In the genomic region with DNA sequence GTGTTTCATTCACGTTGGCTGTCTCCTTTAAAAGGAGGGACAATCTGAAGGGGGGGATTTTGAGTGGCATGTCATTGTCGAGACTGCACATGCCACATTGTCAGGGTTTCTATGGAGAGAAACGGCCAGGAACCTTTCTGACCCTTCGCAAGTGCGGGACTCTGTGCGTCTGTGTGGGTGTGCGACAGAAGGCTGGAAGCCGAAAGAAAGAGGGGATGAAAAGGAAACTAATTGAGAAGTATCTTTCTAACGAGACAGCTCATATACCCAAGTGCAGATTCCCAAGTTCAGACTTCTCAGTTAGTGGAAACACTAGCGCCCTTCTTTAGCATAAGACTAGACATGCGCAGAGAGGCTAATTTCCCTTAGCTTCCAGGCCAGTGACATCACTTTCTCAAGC, we compare ENCODE assay signal across 14 mouse cellular contexts.
A peak's percentile ranks its signal among the peaks of the same experiment; 100 is the strongest.
DNase-seq lines count a peak whose midpoint lies in the region; ATAC-seq and TF ChIP-seq lines count a peak whose summit lies in the region.
"Had no signal": no experiment of that assay in that cellular context is flagged by ENCODE, and none has a peak within 500 bp of the region (broad histone marks: within the 10 kb centered on the region; RNA-seq: fewer than 3 reads in every experiment).

No protein-coding gene starts in this region.

- peak; percentile 7 for DNase-seq in lung, embryonic 14.5 days
- no peak for DNase-seq in lung, adult 18-20 months
- peak; percentile 62 for DNase-seq in hindbrain, postnatal 0 days (ENCODE audit: low spot score)
- peak; percentile 57 for DNase-seq in retina, embryonic 14.5 days (ENCODE audit: low spot score)
- DNase-seq in ovary, postnatal 36 days (ENCODE audit: low spot score): no peak
- DNase-seq in gastrocnemius, postnatal 4 days (ENCODE audit: low spot score in 2 of 2): no peak
- DNase-seq in thymus, postnatal 0 days (ENCODE audit: low spot score): no peak
- DNase-seq: cerebellum, adult 8-10 months; kidney, postnatal 10 days; right cerebral cortex, postnatal 25 days had no signal

- H3K4me2 ChIP-seq in lung, embryonic 14.5 days: no peak overlapping the region
- peak overlapping the region; percentile 24; the same call in 1 of the 2 replicates for H3K4me2 ChIP-seq in embryonic facial prominence, embryonic 15.5 days (replicated peaks)
- H3K4me2 ChIP-seq in hindbrain, postnatal 0 days (ENCODE audit: low read depth, low read length): peak overlapping the region; percentile 56
- H3K4me2 ChIP-seq: limb, embryonic 13.5 days had no signal

- H3K4me3 ChIP-seq in lung, embryonic 14.5 days (ENCODE audit: low read depth, low read length): no peak overlapping the region
- peak overlapping the region; percentile 19; the same call in 1 of the 2 replicates for H3K4me3 ChIP-seq in embryonic facial prominence, embryonic 15.5 days (replicated peaks)
- peak overlapping the region; percentile 29 for H3K4me3 ChIP-seq in hindbrain, postnatal 0 days (ENCODE audit: low read length)
- H3K4me3 ChIP-seq: limb, embryonic 13.5 days; megakaryocyte, embryonic 14.5 days had no signal

- H3K9me3 ChIP-seq in lung, embryonic 14.5 days (ENCODE audit: low read depth, low read length): no peaks in the 10 kb centered on the region
- no peaks in the 10 kb centered on the region for H3K9me3 ChIP-seq in embryonic facial prominence, embryonic 15.5 days (replicated peaks)
- H3K9me3 ChIP-seq in hindbrain, postnatal 0 days (ENCODE audit: low read length): no peaks in the 10 kb centered on the region

- 53% methylated on average over 11 of the region's 11 CpGs for WGBS in lung, embryonic 14.5 days
- WGBS in embryonic facial prominence, embryonic 15.5 days: 32% methylated on average over 11 of the region's 11 CpGs
- 16% methylated on average over 11 of the region's 11 CpGs for WGBS in hindbrain, postnatal 0 days

- ATAC-seq in lung, embryonic 14.5 days (ENCODE audit: insufficient read depth): no peak
- ATAC-seq in embryonic facial prominence, embryonic 15.5 days (ENCODE audit: insufficient number of reproducible peaks, low FRiP score, low TSS enrichment, low read depth): no peak
- ATAC-seq in hindbrain, postnatal 0 days: peak; percentile 77; the same call in 1 of the 2 replicates

- no peak overlapping the region for H3K9ac ChIP-seq in lung, embryonic 14.5 days
- H3K9ac ChIP-seq in embryonic facial prominence, embryonic 15.5 days: no peak overlapping the region
- 0 out of 2 replicates have a peak overlapping the region, but pooled peaks have one; percentile 13 for H3K9ac ChIP-seq in hindbrain, postnatal 0 days (replicated peaks; ENCODE audit: low read length)
- H3K9ac ChIP-seq: limb, embryonic 13.5 days had no signal

- H3K27me3 ChIP-seq in lung, embryonic 14.5 days (ENCODE audit: insufficient read depth, low read length): no peaks in the 10 kb centered on the region
- no peaks in the 10 kb centered on the region for H3K27me3 ChIP-seq in embryonic facial prominence, embryonic 15.5 days
- no peaks in the 10 kb centered on the region for H3K27me3 ChIP-seq in hindbrain, postnatal 0 days (ENCODE audit: insufficient read depth, low read length)
- H3K27me3 ChIP-seq: CH12.LX; limb, embryonic 13.5 days; megakaryocyte, embryonic 14.5 days had no signal

- no peak overlapping the region for H3K27ac ChIP-seq in lung, embryonic 14.5 days (ENCODE audit: low read depth)
- H3K27ac ChIP-seq in embryonic facial prominence, embryonic 15.5 days (replicated peaks): no peak overlapping the region
- no peak overlapping the region for H3K27ac ChIP-seq in hindbrain, postnatal 0 days
- H3K27ac ChIP-seq: limb, embryonic 13.5 days had no signal

- H3K36me3 ChIP-seq in lung, embryonic 14.5 days (ENCODE audit: insufficient read depth): no peaks in the 10 kb centered on the region
- H3K36me3 ChIP-seq in embryonic facial prominence, embryonic 15.5 days: no peaks in the 10 kb centered on the region
- no peaks in the 10 kb centered on the region for H3K36me3 ChIP-seq in hindbrain, postnatal 0 days (ENCODE audit: insufficient read depth, low read length)
- H3K36me3 ChIP-seq: limb, embryonic 13.5 days had no signal

- no peak for TF ChIP-seq CTCF in lung, embryonic 14.5 days (IDR thresholded peaks at IDR 0.05; ENCODE audit: low read depth)
- no peak for TF ChIP-seq CTCF in hindbrain, postnatal 0 days (IDR thresholded peaks at IDR 0.05; ENCODE audit: low read depth)

- H3K4me1 ChIP-seq in lung, embryonic 14.5 days (ENCODE audit: insufficient read depth): no peaks in the 10 kb centered on the region
- no peaks in the 10 kb centered on the region for H3K4me1 ChIP-seq in embryonic facial prominence, embryonic 15.5 days
- no peaks in the 10 kb centered on the region for H3K4me1 ChIP-seq in hindbrain, postnatal 0 days (ENCODE audit: insufficient read depth, low read length)
- H3K4me1 ChIP-seq: limb, embryonic 13.5 days; megakaryocyte, embryonic 14.5 days had no signal

Comparison
In these comparisons a context has a peak if more than half of its experiments do, and no peak if none do; other contexts are left out.
1. DNase-seq: peak in lung, embryonic 14.5 days (single experiment), hindbrain, postnatal 0 days (single experiment) and retina, embryonic 14.5 days (single experiment); none in lung, adult 18-20 months (0 of 2), ovary, postnatal 36 days (single experiment), gastrocnemius, postnatal 4 days (0 of 2) and thymus, postnatal 0 days (single experiment).